Mouse (Mus musculus): ENCODE measurements around the gene Hpse2. TPM values are rescaled to one million over a fixed set of nuclear protein-coding genes. Genes with fewer than 3 reads are reported as not detected.

Hpse2 gene
- polyA plus RNA-seq (2012; rRNA removed; ENCODE audit: low replicate concordance): 0.38 and 0.44 TPM in 2 replicates

DNA sequence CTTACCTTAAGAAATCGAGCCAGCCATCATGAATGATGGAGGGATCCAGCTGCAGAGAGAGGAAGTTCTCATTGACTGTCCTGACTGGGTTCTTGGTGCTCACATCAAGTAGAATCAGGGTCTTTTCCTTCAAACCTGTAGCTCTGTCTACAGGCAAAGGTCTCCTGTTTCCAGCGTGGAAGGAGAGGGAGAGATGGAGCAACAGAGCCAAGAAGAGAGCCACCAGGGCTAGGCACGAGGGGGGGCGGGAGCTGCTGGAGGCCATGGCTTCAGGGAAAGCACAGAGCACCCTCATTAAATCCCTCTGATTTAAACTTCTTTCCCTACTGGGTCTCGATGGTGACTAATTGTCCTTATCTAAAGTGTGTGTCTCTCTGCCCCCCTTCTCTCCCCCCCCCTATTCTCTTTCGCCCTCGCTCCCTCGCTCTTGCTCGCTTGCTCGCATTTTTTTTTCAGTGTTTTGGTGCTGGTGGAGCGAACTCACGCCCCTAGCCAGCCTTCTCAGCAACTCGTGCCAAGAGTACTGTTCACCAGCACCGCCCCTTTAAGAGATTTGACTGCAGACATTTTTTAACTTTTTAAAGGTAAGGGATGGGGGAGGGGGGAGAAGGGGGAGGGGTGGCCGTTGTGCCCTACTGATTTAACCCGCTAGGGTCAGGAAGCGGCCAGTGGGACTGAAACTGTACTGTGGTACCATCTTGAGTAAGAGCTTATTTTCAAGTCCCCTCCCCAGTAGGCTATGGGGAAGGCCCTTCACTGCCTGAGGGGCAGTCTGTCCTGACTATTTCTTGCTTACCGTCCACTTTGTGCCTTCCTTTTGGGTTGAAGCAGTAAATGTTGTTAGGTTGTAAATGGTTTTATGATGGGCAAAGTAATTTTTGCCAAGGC lies at the start of gene Hpse2:
Gene Hpse2, minus strand, starts transcription at position 339 of the 888 bp plus-strand sequence.

DNA sequence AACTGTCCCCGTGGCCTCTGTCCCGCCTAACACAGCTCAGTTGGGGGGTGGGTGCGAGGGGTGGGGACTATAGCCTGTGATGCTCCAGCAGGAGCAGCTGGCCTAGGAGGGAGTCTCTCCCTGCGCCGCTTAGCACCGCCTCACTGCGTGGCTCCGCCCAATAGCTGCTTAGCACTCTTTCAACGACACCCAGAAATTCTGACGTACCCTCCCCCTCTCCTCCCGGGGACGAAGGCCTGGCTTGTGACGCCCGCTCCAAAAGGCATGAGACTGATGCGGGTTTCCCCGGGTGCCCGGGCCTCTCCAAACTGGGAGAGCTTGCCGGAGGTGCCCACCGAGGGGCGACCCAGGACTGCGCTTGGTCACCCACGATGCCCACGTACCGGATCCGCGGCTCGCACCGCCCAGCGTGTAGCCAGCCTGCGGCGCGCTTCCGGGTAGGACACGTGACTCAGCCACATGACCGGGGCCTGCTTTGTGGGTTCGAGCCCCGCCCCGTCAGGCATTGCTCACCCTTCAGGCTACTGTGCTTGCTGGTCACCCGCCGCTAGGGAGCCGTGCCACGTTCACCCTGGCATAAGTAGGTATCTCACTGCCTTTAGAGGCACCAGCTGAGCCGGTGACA lies 608.5 kb downstream of the Hpse2 start, which contains the start of gene Hps1:
Gene Hps1, minus strand, starts transcription at position 448 of the 625 bp plus-strand sequence.

DNA sequence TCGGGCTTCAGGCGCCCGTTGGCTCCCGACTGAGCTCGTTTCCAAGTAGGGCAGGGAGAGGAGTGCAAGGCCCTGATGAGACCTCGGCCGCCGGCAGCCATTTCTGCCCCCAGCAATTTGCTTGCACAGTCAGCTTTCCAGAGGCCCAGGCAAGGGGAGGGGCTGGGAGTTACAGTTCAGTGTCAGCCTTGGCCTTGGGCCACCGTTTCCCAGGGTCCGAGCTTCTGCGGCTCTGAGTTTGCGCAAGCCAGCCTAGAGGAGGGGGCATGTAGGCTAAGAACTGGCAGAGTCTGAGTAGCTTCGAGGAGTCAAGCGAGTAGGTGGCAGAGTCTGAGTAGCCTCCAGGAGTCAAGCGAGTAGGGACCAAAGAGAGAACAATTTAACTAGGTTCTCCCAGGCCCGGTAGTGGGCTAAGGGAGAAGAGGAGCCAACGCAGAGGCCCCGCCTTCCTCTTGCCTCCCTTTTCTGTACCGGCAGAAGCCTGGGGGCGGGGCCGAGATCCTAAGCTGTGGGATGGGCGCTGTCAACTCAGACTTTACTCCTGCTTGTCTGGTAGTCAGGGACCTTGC lies 635.7 kb downstream of the Hpse2 start, which contains the start of gene Pyroxd2:
Gene Pyroxd2, minus strand, starts transcription at position 413 of the 569 bp plus-strand sequence.

Other genes starting within 250 kb of the Hpse2 start
- 1.9 and 2.7 TPM in 2 replicates for gene Cnnm1, start 52.1 kb upstream of the Hpse2 start, polyA plus RNA-seq (2012; rRNA removed; ENCODE audit: low replicate concordance)
- 43.9 and 53.4 TPM in 2 replicates for gene Got1, start 136.2 kb upstream of the Hpse2 start, polyA plus RNA-seq (2012; rRNA removed; ENCODE audit: low replicate concordance)
- gene Nkx2-3, start 224.0 kb upstream of the Hpse2 start, polyA plus RNA-seq (2012; rRNA removed; ENCODE audit: low replicate concordance): 9.1 and 30.1 TPM in 2 replicates